Mouse (Mus musculus) neural tube, embryonic 15.5 days (tissue): ENCODE measurements around the gene Atp2c1. TPM values are rescaled to one million over a fixed set of nuclear protein-coding genes. Genes with fewer than 3 reads are reported as not detected.
A peak's percentile ranks its signal among the peaks of the same experiment; 100 is the strongest.

Experiments
- ATAC-seq: fragments of 200-750 bp; cut with Nextera tagmentation; 2 replicates; pipeline ENCODE4 v1.8.0; 2017; ENCODE audit warnings: mild to moderate bottlenecking, moderate TSS enrichment, moderate library complexity; ENCODE audit not compliant: low FRiP score
- H3K27ac ChIP-seq: fragments of 300-500 bp; sonication (generic); replicated peaks from 2 replicates; pipeline ENCODE4 v1.5.1; 2015; ENCODE audit warnings: mild to moderate bottlenecking, inconsistent platforms
- H3K27me3 ChIP-seq: fragments of 300-500 bp; sonication (generic); replicated peaks from 2 replicates; pipeline ENCODE4 v1.6.1; 2015; ENCODE audit warnings: inconsistent platforms
- H3K36me3 ChIP-seq: fragments of 300-500 bp; sonication (generic); 2 replicates; pipeline ENCODE4 v1.6.1; 2015; ENCODE audit warnings: inconsistent platforms
- H3K4me1 ChIP-seq: fragments of 300-500 bp; sonication (generic); 2 replicates; pipeline ENCODE4 v1.6.1; 2015; ENCODE audit warnings: inconsistent platforms
- H3K4me2 ChIP-seq: fragments of 300-500 bp; sonication (generic); 2 replicates; pipeline ENCODE4 v1.6.1; 2015; ENCODE audit warnings: inconsistent platforms, mild to moderate bottlenecking, moderate library complexity
- H3K4me3 ChIP-seq: fragments of 300-500 bp; sonication (generic); replicated peaks from 2 replicates; pipeline ENCODE4 v1.5.1; 2015; ENCODE audit warnings: mild to moderate bottlenecking, inconsistent platforms
- H3K9ac ChIP-seq: fragments of 300-500 bp; sonication (generic); replicated peaks from 2 replicates; pipeline ENCODE4 v1.6.1; 2015; ENCODE audit warnings: mild to moderate bottlenecking, inconsistent platforms
- H3K9me3 ChIP-seq: fragments of 300-500 bp; sonication (generic); replicated peaks from 2 replicates; pipeline ENCODE4 v1.6.1; 2016; ENCODE audit warnings: inconsistent platforms
- WGBS: fragments of 180-500 bp; shearing (Covaris S2); methylation state at CpG from one replicate; pipeline ENCODE4 v1.1.7; 2015; ENCODE audit warnings: mixed read lengths; 5-methylcytosine and 5-hydroxymethylcytosine counted together
- polyA plus RNA-seq: library from polyadenylated mRNA; unstranded; fragments of >200 nt; fragmentation: Nextera tagmentation; extraction: Ambion mirVana; gene quantifications from 2 replicates; pipeline ENCODE4 v1.2.1, GENCODE M21; 2015

The Atp2c1 gene
- polyA plus RNA-seq, 1 experiment from 2014 or later = 90.0 TPM

- no peaks in the 10 kb centered on the region for H3K36me3 ChIP-seq
- no peak overlapping the region for H3K9ac ChIP-seq
- H3K27ac ChIP-seq = no peak overlapping the region
- WGBS = 48% methylated on average over 2 of the region's 2 CpGs
- ATAC-seq = no peak
- no peak overlapping the region for H3K4me2 ChIP-seq
- no peak overlapping the region for H3K4me3 ChIP-seq
- H3K4me1 ChIP-seq = peaks cover 17% of the 10 kb centered on the region
- no peaks in the 10 kb centered on the region for H3K27me3 ChIP-seq
- H3K9me3 ChIP-seq = no peaks in the 10 kb centered on the region
These were observed 4.1 kb downstream of the Atp2c1 start for GRCm38 (mm10) chr9:105523038-105523437.

GRCm38 (mm10) chr9:105522063-105522462 lies 5.1 kb downstream of the Atp2c1 start:
- Histone ChIP-seq H3K27me3 (no peaks in the 10 kb centered on the region), H3K9ac (no peak overlapping the region), H3K36me3 (no peaks in the 10 kb centered on the region), H3K9me3 (no peaks in the 10 kb centered on the region), H3K4me1 (peaks cover 17% of the 10 kb centered on the region), H3K27ac (no peak overlapping the region), H3K4me2 (no peak overlapping the region), H3K4me3 (no peak overlapping the region)
- ATAC-seq = no peak
- 31% methylated on average over 3 of the region's 3 CpGs for WGBS

- Histone ChIP-seq H3K27ac (no peak overlapping the region), H3K4me2 (peak overlapping the region; percentile 7; the same call in 1 of the 2 replicates), H3K9ac (no peak overlapping the region), H3K36me3 (no peaks in the 10 kb centered on the region), H3K4me3 (no peak overlapping the region), H3K9me3 (no peaks in the 10 kb centered on the region), H3K27me3 (no peaks in the 10 kb centered on the region), H3K4me1 (peaks cover 17% of the 10 kb centered on the region)
- WGBS = 59% methylated on average over 24 of the region's 24 CpGs
- ATAC-seq = no peak
These were observed 6.2 kb downstream of the Atp2c1 start for GRCm38 (mm10) chr9:105520776-105521552.

- H3K9me3 ChIP-seq = no peaks in the 10 kb centered on the region
- H3K4me1 ChIP-seq = peaks cover 17% of the 10 kb centered on the region
- no peak overlapping the region for H3K4me2 ChIP-seq
- H3K36me3 ChIP-seq = no peaks in the 10 kb centered on the region
- H3K27me3 ChIP-seq = no peaks in the 10 kb centered on the region
- H3K9ac ChIP-seq = no peak overlapping the region
- no peak for ATAC-seq
- H3K4me3 ChIP-seq = no peak overlapping the region
- 65% methylated on average over 6 of the region's 6 CpGs for WGBS
- H3K27ac ChIP-seq = no peak overlapping the region
These were observed 7.7 kb downstream of the Atp2c1 start for GRCm38 (mm10) chr9:105519278-105519883.

GRCm38 (mm10) chr9:105503690-105504089 lies 23.4 kb downstream of the Atp2c1 start:
- no peak overlapping the region for H3K27ac ChIP-seq
- no peaks in the 10 kb centered on the region for H3K27me3 ChIP-seq
- H3K9me3 ChIP-seq = no peaks in the 10 kb centered on the region
- 90% methylated on average over 5 of the region's 5 CpGs for WGBS
- H3K9ac ChIP-seq = no peak overlapping the region
- no peak for ATAC-seq
- H3K36me3 ChIP-seq = no peaks in the 10 kb centered on the region
- H3K4me2 ChIP-seq = no peak overlapping the region
- no peak overlapping the region for H3K4me3 ChIP-seq
- no peaks in the 10 kb centered on the region for H3K4me1 ChIP-seq

GRCm38 (mm10) chr9:105502389-105502788 lies 24.7 kb downstream of the Atp2c1 start:
- Histone ChIP-seq H3K9ac (no peak overlapping the region), H3K36me3 (no peaks in the 10 kb centered on the region), H3K4me3 (no peak overlapping the region), H3K4me1 (no peaks in the 10 kb centered on the region), H3K4me2 (no peak overlapping the region), H3K9me3 (no peaks in the 10 kb centered on the region), H3K27ac (no peak overlapping the region), H3K27me3 (no peaks in the 10 kb centered on the region)
- ATAC-seq = no peak
- 51% methylated on average over 4 of the region's 4 CpGs for WGBS

- no peaks in the 10 kb centered on the region for H3K27me3 ChIP-seq
- H3K27ac ChIP-seq = peak overlapping the region; percentile 98
- ATAC-seq = peak; percentile 76
- peaks cover 31% of the 10 kb centered on the region for H3K4me1 ChIP-seq
- H3K9ac ChIP-seq = peak overlapping the region; percentile 92
- H3K4me3 ChIP-seq = peak overlapping the region; percentile 95
- 1% methylated on average over 39 of the region's 39 CpGs for WGBS
- peak overlapping the region; percentile 97 for H3K4me2 ChIP-seq
- H3K9me3 ChIP-seq = no peaks in the 10 kb centered on the region
- no peaks in the 10 kb centered on the region for H3K36me3 ChIP-seq
These were observed 31.6 kb downstream of the Atp2c1 start for GRCm38 (mm10) chr9:105495316-105496174.

GRCm38 (mm10) chr9:105494553-105495315 lies 32.4 kb downstream of the Atp2c1 start:
- Histone ChIP-seq H3K4me1 (peaks cover 31% of the 10 kb centered on the region), H3K9me3 (no peaks in the 10 kb centered on the region), H3K27me3 (no peaks in the 10 kb centered on the region), H3K9ac (peak overlapping the region; percentile 96), H3K36me3 (no peaks in the 10 kb centered on the region), H3K4me3 (peak overlapping the region; percentile 95), H3K27ac (peak overlapping the region; percentile 98), H3K4me2 (peak overlapping the region; percentile 97)
- peak; percentile 98 for ATAC-seq
- 0% methylated on average over 48 of the region's 83 CpGs for WGBS

- Histone ChIP-seq H3K4me1 (peaks cover 41% of the 10 kb centered on the region), H3K9ac (no peak overlapping the region), H3K36me3 (no peaks in the 10 kb centered on the region), H3K27ac (no peak overlapping the region), H3K9me3 (no peaks in the 10 kb centered on the region), H3K4me3 (no peak overlapping the region), H3K27me3 (no peaks in the 10 kb centered on the region), H3K4me2 (peak overlapping the region; percentile 97)
- ATAC-seq = no peak
- WGBS = 41% methylated on average over 3 of the region's 3 CpGs
These were observed 34.4 kb downstream of the Atp2c1 start for GRCm38 (mm10) chr9:105492744-105493143.

GRCm38 (mm10) chr9:105488363-105488762 lies 38.8 kb downstream of the Atp2c1 start:
- no peak overlapping the region for H3K9ac ChIP-seq
- H3K27me3 ChIP-seq = no peaks in the 10 kb centered on the region
- H3K4me3 ChIP-seq = no peak overlapping the region
- no peak for ATAC-seq
- no peak overlapping the region for H3K27ac ChIP-seq
- no peaks in the 10 kb centered on the region for H3K9me3 ChIP-seq
- no peaks in the 10 kb centered on the region for H3K36me3 ChIP-seq
- H3K4me1 ChIP-seq = peaks cover 37% of the 10 kb centered on the region
- WGBS = 76% methylated on average over 5 of the region's 5 CpGs
- no peak overlapping the region for H3K4me2 ChIP-seq
